Mouse (Mus musculus) kidney, postnatal 10 days (tissue): ENCODE measurements around the gene Cald1.

Source experiments
- DNase-seq: peaks from one replicate; pipeline ENCODE4 v3.0.0; 2021; ENCODE audit warnings: mixed read lengths

The Cald1 gene

DNA sequence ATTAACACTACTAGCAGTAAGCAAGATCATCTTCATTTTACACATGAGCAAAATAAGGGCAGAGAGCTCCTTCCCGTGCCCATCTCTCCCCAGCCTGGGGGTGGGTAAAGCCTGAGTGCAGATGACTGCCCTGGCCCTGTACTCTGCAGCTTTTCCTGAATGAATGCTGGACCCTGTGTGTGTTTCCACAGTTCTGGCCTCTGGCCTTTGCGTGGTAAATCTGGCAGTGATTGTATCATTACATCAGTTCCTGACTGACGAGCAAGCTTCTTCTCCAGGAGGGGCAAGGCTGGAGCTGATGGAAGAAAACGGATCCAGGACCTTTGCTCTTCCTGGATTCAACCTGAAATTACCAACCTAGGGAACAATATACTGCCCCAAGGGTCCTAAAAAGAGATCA, 122.1 kb downstream of the Cald1 start:
- DNase-seq, result peak; percentile 47

DNA sequence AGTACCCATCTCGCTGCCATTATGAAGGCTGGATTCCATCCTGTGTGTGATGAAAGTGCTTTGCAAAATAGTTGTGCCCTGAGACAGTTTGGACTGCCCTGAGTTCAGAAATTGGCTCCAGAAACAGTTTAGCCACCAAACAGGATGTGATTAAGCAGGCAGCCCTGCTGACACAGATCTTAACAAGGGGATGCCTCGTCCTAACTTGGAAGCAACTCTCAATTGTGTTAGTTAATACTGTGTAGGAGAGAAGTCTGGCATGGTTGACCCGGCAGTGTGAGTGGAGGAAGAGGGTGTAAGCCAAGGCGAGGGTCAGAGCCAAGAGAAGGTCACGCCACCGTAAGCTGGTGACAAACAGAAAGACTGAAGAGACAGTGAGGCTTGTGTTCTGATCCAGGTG, 123.4 kb downstream of the Cald1 start:
- DNase-seq, result no peak

DNA sequence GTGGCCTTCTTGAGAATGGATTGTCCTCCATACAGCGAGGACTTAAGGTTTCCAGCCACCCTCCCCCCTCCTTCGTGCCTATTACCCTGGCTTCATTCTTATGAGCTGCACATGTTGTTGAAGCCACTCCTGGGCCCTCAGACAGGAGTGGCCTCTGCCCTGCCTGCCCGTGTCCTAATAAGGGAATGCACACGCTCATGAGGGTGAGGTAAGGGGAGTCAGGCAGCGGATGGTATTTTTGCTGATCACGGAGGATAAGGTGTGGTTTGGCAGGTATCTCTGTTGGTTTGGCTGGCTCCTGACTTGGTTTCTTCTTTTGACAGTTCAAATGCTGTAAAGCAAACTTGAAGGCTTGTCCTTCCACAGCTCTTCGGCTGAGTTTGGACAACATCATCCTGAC, 124.4 kb downstream of the Cald1 start:
- DNase-seq, result no peak

DNA sequence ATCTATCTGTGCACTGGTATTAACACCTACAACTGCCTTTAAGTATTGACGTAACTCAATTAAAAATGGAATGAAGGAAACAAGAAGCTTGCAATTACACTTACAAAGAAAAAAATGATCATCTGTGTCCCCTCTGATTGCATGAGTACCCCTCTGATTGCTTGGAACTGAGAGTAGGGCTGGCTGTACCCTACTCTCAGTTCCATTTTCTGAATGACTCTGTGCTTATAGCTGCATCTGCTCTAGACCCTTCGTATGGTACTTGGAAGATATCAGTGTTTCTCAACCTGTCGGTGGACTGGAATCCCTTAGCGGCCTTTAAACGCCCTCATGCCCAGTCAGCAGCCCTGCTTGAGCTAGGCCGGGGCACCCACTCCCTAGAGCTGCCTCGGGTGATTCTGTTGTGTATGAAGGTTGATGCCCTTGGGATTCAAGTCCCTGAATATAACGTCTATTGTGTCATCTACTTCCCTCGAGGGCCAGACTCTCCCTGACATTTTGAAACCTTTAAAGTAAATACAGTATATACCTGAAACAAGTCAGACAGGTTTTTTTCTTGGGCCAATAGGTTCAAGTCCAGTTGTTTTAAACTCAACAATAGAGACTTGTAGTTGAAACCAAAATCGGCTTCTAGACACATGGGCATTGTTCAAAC, 125.1 kb downstream of the Cald1 start:
- DNase-seq, result no peak

DNA sequence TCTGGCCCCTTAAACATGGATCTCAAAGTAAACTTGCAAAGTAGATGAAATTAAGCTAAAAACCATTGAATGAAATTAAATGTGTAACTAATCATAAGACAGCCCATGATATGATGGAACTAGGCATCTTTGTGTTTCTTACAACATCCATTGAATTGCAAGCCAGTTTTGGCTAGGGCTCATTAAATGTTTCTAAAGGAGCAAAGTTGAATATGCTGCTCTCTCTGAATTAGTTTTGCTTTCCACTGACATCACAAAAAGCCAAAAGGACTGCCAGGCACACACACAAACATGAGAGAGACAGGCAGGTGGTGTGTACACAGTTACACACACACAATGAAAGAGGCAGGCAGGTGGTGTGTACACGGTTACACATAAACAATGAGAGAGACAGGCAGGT, 127.4 kb downstream of the Cald1 start:
- DNase-seq, result no peak

DNA sequence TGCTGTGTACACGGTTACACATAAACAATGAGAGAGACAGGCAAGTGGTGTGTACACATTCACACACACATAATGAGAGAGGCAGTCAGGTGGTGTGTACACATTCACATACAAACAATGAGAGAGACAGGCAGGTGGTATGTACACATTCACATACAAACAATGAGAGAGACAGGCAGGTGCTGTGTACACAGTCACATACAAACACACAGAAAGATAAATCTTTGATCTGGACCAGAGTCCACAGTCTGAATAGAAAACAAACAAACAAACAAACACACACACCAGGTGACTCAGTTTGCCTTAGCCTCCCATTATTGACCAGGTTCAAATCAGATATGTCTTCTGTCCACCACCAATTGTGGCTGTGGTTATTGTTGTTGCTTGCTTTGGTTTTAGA, 127.8 kb downstream of the Cald1 start:
- DNase-seq, result no peak

DNA sequence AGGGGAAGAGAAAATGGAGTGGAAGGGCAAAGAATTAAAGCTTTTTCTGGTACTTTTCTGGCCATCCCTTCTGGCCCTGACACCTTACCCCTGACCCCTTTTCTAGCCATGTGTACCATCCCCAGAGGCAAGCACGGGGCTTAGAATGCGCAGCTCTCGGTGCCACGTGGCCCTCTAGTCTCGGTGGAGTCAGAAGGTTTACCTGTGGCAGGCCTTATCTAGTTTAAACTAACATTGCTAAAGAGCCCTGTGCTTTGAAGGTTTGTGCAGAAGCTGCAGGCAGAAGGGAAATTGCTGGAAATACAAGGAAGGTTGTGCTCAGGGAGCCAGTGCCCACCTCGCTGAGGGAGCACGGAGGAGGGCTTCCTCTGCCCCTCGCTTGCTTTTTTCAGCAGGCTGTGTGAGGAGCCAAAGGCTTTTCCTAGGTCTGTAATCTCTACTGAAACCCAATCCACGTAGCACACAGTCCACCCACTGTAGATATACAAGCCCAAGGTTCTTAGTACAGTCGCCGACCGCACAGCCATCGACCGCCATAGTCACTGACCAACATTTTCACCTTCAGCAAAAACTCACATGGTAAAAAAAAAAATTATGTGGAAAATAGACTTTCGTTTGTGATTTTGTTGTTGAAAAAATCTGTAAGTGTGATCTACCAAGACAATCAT, 129.2 kb downstream of the Cald1 start:
- DNase-seq, result no peak

DNA sequence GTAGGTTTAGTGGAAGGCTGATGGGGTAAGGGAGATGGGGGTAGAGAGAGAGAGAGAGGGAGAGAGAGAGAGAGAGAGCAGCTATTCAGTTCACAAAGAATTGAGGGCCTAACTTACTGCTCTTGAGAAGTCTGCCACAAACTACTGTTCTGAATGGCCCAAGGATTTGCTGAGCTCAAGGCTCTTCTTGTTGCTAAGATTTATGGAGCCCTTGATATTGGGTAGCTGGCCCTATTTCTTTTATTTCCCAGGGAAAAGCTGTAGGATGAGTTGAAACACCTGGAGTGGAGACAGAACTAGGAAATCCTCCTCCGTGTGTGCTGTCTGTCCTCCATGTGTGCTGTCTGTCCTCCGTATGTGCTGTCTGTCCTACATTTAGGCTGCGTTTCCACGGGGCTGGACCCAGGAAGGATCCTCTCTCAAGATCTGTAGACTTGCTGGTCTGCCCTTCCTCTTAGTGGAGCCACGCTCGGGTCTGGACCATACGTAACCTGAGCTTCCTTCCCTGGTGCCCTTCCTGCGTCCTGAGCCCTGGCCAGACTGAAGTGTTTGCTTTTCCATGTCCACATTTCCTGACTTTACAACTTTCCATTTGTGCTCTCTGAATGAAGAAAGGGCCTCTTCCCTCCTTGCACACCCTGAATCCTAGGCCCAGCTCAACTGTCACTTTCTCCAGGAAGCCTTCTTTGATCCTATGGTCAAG, 131.3 kb downstream of the Cald1 start:
- no peak for DNase-seq

DNA sequence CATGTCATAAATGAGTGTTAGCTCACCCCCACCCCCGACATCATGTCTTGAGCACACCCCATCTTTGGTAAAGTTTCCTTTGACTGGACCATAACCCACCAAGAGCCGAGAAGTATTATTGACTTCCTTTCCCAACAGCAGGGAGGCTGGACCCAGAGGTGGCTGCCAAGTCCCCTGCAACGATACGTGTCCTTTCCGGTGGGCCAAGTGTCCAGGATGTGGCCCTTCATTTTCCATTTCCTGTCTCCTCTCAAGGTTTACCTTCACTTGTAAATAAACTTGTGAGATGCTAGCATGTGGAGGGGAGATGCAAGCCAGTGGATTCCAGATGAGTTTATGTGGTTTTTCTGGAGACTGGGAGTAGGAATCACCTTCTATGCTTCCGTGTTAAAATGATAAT, 132.7 kb downstream of the Cald1 start:
- peak; percentile 61 for DNase-seq

DNA sequence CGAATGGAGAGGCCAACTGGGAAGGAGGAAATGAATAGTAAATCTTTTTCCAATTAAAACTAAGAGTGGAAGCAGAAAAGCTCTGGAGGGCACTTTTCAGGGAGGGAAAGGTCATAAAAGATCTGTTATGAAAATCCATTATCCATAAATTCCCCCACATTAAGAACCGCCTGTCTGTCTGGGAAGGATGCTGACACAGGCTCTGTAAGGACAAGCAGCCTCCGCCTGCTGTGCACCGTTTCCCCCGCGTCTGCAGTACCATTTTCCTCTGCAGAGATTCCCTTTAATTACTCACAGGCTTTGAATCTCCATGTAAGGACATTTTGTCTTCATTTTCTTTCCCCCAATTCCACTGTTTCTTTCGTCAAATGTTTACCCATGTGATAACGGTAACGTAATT, 133.2 kb downstream of the Cald1 start:
- no peak for DNase-seq

DNA sequence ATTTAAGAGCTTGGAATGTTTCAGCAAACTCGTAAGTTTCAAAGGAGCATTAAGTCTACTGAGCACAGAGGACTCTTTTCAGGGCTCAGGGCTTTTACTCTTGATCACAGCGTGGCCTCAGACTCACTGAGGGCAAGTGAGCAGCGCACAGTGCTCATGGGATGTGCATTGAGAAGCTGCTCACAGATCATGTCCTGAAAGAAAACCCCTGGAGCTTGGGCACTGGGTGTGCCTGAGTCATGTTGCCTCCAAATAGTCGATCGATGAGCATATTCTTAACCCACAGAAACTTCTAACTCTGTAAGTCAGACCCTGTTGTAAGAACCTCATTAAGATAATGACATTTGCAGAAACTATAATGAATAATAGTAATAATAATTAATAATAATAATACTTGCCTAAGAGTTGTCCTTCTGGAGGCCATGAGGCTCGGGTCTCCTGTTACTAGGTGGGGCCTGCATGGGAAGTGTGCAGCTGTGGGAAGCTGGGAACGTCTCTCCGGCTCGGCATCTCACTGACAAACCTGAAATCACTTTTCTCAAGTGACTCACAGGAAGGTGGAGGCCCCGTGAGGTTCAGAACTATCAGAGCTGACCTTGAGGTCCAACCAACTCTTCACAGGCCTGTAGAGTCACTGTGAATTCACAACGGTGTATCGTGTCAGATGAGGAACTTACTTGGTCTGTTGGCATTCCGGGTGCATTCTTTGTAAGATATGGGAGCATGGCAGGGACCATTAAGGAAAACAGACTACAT, 136.8 kb downstream of the Cald1 start:
- DNase-seq, result no peak

DNA sequence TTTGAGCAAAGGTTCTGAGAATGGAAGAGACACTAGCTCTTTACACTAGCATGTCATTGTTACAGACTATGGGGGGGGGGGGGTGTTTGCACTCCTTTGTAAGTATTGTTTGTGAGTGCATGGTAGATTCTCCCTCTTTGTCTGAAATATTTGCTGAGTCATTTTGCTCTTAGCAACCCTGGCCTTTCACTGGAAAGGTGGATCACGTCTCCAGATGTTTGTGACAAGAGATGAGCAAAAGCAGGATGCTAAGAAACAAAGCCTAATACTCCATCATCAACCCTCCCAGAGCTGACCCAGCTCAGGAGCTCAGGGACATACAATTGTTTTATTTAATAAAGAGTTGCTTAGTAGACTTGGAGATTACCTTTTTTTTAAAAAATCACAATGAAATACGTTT, 138.6 kb downstream of the Cald1 start:
- DNase-seq, result no peak

DNA sequence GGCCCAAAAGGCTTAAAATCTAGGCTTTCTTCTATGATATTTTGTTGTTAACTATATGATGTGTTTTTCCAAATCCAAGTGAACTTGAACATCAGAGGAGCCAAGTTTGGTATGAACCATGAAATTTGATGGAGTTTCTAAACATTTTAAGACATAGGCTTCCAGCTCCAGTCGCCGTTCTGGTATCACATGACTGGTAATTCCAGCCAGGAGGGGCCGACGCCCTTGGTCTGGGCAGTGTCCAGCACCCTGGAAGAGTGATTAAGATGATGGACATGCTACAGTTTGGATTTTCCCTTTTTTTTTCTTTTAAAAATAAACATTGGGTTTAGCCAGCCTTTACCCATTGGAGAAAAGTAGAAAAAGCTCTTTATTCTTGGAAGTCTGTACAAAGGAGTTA, 145.6 kb downstream of the Cald1 start:
- DNase-seq, result no peak

DNA sequence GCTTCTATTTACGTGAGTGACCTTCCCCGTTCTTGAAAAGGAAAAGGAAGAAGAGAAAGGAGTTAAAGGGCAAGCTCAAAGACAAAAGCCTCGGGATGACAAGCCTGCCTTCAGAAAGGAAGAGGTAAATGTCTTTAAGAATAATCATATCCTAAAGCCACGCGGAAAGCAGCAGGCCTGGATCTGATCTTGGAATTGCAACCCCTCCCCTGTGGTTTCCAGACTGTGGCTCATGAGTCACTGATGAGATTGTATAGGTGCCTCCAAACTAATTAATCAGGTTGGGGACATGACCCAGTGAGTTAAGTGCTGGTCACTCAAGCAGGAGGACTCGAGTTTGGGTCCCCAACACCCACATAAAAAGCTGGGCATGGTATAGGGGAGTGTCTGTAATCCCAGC, 149.5 kb downstream of the Cald1 start:
- no peak for DNase-seq

DNA sequence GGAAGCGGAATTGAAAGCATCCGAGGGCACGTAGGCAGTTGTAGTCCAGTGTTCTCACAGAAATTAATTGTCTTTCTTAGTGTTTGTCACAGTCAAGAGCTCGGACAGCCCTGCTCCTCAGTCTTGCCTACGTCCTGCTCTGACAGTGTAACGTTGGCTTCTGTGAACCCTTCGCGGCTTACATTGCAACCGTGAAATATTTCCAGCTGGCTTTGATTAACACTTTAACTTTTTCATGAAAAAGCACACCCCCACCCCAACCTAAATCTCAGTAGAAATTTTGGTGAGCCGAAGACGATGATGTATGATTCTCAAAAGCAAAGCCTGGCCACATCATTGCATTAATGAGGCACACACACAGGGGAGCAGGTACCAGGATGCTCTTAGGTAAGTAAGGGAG, 150.3 kb downstream of the Cald1 start:
- no peak for DNase-seq

DNA sequence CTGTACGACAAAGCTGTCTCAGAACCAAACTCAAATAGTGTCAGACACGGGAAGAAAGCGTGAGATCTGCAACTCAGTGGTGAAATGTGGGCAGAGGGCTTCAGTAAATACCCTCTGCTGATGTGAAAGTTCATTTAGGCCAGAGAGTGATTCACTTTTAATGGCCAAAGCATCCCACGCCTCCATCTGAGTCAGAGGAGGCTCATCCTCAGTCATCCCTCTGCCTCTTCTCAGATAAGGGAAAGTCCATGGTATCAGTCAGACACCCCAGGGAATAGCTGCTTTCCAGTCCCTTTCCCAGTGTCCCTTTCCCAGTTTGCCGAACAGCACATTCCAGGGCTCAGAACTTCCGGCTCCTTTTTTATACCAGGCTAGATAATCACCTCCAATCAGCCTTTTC, 151.2 kb downstream of the Cald1 start:
- no peak for DNase-seq

DNA sequence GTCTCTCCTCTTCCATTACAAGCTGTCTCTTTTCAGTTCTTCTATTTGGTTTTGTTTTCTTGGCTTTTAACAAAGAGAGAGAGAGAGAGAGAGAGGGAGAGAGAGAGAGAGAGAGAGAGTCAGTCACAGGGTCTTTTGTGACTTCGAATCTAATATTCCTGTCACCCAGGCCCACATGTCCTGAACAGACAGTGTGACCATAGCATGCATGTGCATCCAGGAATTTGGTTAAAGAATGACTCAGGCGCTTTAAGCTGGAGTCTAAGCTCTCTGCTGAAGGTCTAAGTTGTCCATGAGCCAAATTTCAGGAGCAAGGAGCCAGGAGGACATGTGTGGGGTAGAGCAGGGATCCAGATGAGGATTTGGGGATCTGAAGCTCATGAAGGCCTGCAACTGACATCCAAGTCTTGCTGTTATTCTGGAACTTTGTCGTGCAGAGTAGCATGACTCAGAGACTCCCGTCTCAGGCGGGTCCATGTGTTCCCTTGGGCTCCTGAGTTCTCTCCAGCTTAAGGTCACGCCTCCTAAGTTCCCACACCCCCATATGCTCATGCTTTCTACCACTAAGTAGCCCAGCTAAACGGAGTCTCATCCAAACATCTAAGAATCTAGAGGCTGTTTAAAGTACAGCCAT, 152.3 kb downstream of the Cald1 start:
- DNase-seq, result no peak

DNA sequence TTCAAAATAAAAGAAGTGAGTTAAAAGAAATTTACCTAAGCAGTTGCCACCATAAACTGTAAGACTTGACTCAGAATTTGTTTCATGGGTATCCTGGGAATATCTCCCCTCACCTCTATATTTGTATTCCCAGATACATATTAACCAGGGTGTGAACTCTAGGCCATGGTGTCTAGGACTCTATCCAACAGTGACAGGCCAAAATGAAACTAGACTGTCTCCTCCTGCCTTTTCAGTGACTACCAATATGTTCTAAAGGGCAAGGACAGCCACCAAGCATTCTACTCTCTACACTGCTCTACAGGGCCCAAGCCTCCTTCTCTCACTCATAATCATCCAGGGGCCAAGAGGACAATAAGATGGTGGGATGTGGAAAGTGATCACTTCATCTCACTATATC, 153.3 kb downstream of the Cald1 start:
- DNase-seq, result no peak

DNA sequence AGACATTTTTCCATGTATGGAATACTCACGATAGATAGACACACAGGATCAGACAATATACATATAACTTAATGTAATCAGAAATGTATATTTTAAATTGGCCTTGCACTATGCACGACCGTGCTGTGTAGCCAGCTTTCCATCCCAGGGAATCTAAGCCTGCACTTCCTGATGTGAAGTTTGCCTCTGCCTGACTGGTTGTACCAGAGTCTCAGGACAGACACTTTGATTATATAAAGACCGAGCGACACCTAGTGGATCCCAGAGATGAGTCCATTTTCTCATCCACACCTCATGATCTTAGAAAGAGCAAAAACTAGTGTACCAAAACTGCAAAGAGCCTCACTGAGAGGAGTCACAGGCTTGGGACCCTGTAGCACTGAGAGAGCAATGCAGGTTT, 156.1 kb downstream of the Cald1 start:
- DNase-seq, result peak; percentile 71

DNA sequence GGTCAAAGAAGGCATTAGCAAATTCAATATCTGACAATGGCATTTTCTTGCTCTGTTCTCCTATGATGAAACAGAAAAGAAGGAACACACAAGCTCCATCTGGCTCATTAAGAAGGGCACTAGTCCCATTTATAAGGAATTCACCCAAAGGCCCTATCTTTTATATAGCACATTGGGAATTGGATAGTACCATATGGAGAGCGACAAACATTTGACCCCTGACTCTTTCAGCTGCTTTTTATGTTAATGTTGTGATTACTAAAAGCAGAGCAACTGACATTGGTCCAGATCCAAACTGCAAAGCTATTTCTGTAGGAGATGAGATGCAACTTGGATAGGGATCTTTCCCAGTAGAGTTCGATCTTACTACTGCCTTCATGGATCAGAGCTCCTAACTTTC, 160.0 kb downstream of the Cald1 start:
- no peak for DNase-seq

DNA sequence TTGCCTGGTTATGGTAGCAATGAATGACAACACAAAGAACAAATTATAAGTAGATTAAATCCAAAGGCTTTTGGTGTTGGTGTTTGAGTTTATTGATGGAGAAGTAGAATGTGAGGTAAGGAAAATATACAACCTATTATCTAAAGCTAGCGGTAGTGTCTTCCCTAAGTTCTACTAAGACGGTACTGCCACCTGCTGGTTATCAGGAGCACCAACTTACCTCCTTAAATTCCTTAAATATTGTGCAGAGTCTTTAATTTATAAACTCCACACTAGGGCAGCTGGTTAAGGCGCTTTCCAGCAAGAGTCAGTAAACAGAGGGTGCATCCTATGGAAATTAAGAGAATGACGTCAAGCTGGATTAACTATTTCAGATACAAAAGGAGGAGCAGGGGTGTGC, 161.7 kb downstream of the Cald1 start:
- DNase-seq, result peak; percentile 74

DNA sequence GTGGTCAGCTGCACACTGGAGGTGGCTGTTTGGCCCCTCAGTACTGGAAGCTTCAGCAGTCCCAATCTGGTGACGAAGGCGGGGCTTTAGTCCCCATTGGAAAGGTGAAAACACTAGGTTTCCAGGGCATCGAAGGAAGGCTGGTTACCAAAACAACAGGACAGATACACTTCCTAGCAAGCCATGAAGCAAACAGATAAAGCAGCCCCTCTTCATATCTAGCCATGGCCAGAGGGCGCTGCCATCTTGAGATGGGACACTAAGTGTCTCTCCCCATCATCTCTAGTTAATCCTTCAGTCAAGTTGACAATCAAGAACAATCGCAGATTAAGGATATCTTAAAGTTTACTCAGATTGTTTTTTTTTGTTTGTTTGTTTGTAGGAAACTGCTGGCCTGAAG, 167.4 kb downstream of the Cald1 start:
- no peak for DNase-seq

DNA sequence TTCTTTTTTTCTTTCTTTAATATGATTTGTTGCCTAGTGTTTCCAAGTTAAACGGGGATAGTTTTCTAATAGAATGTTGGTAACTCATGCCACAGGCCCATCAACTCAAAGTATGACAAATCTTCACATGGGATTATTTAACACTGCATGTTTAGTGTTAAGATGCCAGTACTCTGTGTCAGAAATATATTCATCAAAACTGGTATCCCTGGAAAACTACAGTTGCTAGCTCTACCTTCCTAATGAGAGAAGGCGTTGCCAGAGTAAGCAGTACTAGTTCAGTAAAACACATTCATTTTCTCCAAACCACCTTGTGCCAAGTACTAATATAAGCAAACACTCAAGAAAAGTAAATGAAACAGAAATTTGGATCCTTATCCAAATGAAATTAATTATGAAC, 171.7 kb downstream of the Cald1 start:
- no peak for DNase-seq
